Mouse (Mus musculus): ENCODE measurements at regions not wholly inside any gene's neighbourhood (a gene's known extent, or its start where the extent isn't known, plus 50 kb on each side); places are given as distances from the start of the nearest gene placed in this dataset.

DNA sequence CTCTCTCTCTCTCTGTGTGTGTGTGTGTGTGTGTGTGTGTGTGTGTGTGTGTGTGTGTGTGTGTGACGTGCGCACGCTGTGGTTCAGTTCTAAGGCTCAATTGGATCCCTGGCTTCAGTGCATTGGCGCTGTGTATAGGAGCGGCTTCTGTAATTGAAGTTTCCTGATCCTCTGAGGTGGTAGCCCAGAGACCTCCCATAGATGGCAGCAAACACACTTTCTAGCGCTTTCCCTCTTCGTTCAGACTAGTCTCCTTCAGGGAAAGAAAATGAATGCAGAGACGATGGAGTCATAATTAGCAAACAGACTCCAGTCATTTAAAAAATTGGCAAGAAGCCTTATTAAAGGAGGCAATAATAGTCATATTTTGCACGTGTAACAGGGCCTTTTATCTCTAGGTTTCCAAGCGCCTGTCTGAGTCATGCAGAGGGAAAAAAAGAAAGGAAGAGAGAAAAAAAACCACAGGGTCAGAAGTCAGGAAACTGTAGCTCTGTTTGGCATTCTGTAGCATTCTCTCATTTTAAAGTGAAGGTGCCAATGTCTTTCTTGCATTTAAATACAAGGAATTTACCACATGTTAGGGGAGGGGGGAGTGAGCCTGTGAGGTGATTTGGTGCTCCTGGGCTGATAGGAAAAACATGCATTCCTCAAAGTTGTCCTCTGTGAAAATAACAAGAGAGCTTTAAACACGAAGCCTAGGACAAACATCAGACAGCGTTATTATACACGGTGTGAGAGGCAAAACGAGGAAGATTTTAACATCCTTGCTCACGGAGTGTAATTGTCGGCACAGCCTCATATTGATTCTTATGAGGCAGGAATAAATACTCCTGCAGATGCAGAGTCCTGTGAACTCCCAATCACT lies 439.4 kb upstream of the Kif2a start:
- DNase-seq (ENCODE audit: low read depth, low spot score) = peak; percentile 70
- Histone ChIP-seq H3K4me3 (ENCODE audit: control insufficient read depth in 1 of 2, insufficient read depth in 1 of 2, low read depth in 2 of 2, low read length in 2 of 2) (0 out of 4 replicates have a peak overlapping the region, but pooled peaks of 1 of the 2 experiments have one; percentile 13), H3K9me3 (replicated peaks; ENCODE audit: insufficient read depth, low read length) (no peaks in the 10 kb centered on the region), H3K4me1 (ENCODE audit: control insufficient read depth in 1 of 2, insufficient read depth in 2 of 2, low read length in 2 of 2) (no peaks in the 10 kb centered on the region), H3K36me3 (ENCODE audit: control insufficient read depth in 1 of 2, insufficient read depth in 2 of 2, low read length in 2 of 2) (no peaks in the 10 kb centered on the region), H3K27ac (ENCODE audit: control insufficient read depth, low read depth, low read length) (no peak overlapping the region), H3K27me3 (ENCODE audit: control insufficient read depth in 1 of 2, insufficient read depth in 2 of 2, low read length in 2 of 2) (peaks cover 4 to 7% of the 10 kb centered on the region in 2 experiments), H3K9ac (ENCODE audit: control insufficient read depth, low read depth, low read length, poor library complexity, severe bottlenecking) (no peak overlapping the region), H3K79me2 (ENCODE audit: control insufficient read depth, insufficient read depth, low read length, poor library complexity) (no peaks in the 10 kb centered on the region)
- peak; percentile 79 for TF ChIP-seq SMC3 (IDR thresholded peaks at IDR 0.05; ENCODE audit: low read depth, low read length)
- TF ChIP-seq CTCF (IDR thresholded peaks at IDR 0.05 in 2 of 3, conservative IDR thresholded peaks at IDR 0.05 in 1 of 3; ENCODE audit: control insufficient read depth in 1 of 3, insufficient read depth in 1 of 3, low read depth in 2 of 3, low read length in 3 of 3, poor library complexity in 1 of 3, severe bottlenecking in 1 of 3) = peak; percentile 43 to 79 (median 65)
- no peak for TF ChIP-seq TAL1 (IDR thresholded peaks at IDR 0.05; ENCODE audit: low read length)
- TF ChIP-seq MAZ (IDR thresholded peaks at IDR 0.05; ENCODE audit: low read depth, low read length) = no peak
- TF ChIP-seq ZC3H11A (IDR thresholded peaks at IDR 0.05; ENCODE audit: low read depth, low read length) = peak; percentile 74
- no peak for TF ChIP-seq HCFC1 (IDR thresholded peaks at IDR 0.05; ENCODE audit: low read depth, low read length)
- peak; percentile 91 for TF ChIP-seq RAD21 (IDR thresholded peaks at IDR 0.05; ENCODE audit: low read depth, low read length)

DNA sequence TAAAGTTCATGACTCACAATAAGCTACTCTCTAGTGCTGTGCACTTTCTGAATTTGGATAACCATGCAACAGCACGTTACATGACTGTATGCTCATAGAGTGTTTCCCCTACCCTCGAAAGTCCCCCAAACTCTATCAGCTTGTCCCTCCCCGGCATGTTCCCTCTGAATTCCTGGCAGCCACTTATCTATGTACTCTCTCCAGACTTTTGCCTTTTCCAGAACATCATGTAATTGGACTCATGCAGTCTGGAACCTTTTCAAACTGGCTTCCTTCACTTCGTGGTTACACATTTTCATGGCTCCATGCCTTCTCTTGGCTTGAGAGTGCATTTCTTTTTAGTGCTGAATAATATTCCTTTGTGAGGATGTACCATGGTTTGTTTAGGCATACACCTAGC lies 436.8 kb upstream of the Kif2a start:
- no peak for DNase-seq (ENCODE audit: low read depth, low spot score)
- Histone ChIP-seq H3K4me1 (ENCODE audit: control insufficient read depth in 1 of 2, insufficient read depth in 2 of 2, low read length in 2 of 2) (no peaks in the 10 kb centered on the region), H3K9ac (ENCODE audit: control insufficient read depth, low read depth, low read length, poor library complexity, severe bottlenecking) (no peak overlapping the region)

DNA sequence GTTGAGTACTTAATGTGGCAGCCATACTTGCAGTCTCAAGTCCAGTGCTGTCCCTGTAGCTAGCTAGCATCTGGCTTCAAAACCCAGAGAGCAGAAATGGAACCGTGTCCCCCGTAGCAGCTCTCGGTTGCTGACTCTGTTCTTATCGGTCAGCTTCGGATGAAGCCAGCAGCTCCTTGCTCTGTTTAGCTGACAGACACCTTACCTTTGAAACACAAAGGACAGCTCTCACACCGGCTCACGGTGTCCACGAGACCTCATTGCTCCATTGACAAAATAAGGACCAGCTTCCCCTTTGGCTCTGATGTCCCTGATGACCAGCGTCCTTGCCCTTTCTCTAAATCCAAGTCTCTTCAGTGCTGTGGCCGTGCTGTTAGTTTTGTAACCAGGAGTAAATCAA lies 435.3 kb upstream of the Kif2a start:
- TF ChIP-seq HCFC1 (IDR thresholded peaks at IDR 0.05; ENCODE audit: low read depth, low read length) (no peak), RAD21 (IDR thresholded peaks at IDR 0.05; ENCODE audit: low read depth, low read length) (no peak), MYC (IDR thresholded peaks at IDR 0.05; ENCODE audit: low read depth, low read length) (no peak), NRF1 (IDR thresholded peaks at IDR 0.05; ENCODE audit: insufficient read depth, low read depth, low read length, poor library complexity, severe bottlenecking) (no peak)
- Histone ChIP-seq H3K27me3 (ENCODE audit: control insufficient read depth in 1 of 2, insufficient read depth in 2 of 2, low read length in 2 of 2) (peaks cover 1 to 5% of the 10 kb centered on the region in 2 experiments; a peak in 3 of 4 replicates), H3K27ac (ENCODE audit: control insufficient read depth, low read depth, low read length) (no peak overlapping the region), H3K9ac (ENCODE audit: control insufficient read depth, low read depth, low read length, poor library complexity, severe bottlenecking) (no peak overlapping the region), H3K4me1 (ENCODE audit: control insufficient read depth in 1 of 2, insufficient read depth in 2 of 2, low read length in 2 of 2) (no peaks in the 10 kb centered on the region), H3K79me2 (ENCODE audit: control insufficient read depth, insufficient read depth, low read length, poor library complexity) (no peaks in the 10 kb centered on the region), H3K9me3 (replicated peaks; ENCODE audit: insufficient read depth, low read length) (no peaks in the 10 kb centered on the region), H3K4me3 (ENCODE audit: control insufficient read depth in 1 of 2, insufficient read depth in 1 of 2, low read depth in 2 of 2, low read length in 2 of 2) (no peak overlapping the region), H3K36me3 (ENCODE audit: control insufficient read depth in 1 of 2, insufficient read depth in 2 of 2, low read length in 2 of 2) (no peaks in the 10 kb centered on the region)
- no peak for DNase-seq (ENCODE audit: low read depth, low spot score)

More for the DNA sequence above, 436.8 kb upstream of the Kif2a start:
- no peak overlapping the region for H3K4me3 ChIP-seq (ENCODE audit: control insufficient read depth in 1 of 2, insufficient read depth in 1 of 2, low read depth in 2 of 2, low read length in 2 of 2)
- no peaks in the 10 kb centered on the region for H3K79me2 ChIP-seq (ENCODE audit: control insufficient read depth, insufficient read depth, low read length, poor library complexity)
- no peaks in the 10 kb centered on the region for H3K36me3 ChIP-seq (ENCODE audit: control insufficient read depth in 1 of 2, insufficient read depth in 2 of 2, low read length in 2 of 2)
- H3K27me3 ChIP-seq (ENCODE audit: control insufficient read depth in 1 of 2, insufficient read depth in 2 of 2, low read length in 2 of 2) = peaks cover 1 to 8% of the 10 kb centered on the region in 2 experiments; a peak in 3 of 4 replicates
- no peak overlapping the region for H3K27ac ChIP-seq (ENCODE audit: control insufficient read depth, low read depth, low read length)
- H3K9me3 ChIP-seq (replicated peaks; ENCODE audit: insufficient read depth, low read length) = no peaks in the 10 kb centered on the region
- TF ChIP-seq POLR2AphosphoS2 (IDR thresholded peaks at IDR 0.05; ENCODE audit: low read length) (no peak), HCFC1 (IDR thresholded peaks at IDR 0.05; ENCODE audit: low read depth, low read length) (no peak), POLR2A (IDR thresholded peaks at IDR 0.05; ENCODE audit: control insufficient read depth in 1 of 2, insufficient read depth in 1 of 2, low read depth in 1 of 2, low read length in 2 of 2, poor library complexity in 1 of 2) (no peak), ZC3H11A (IDR thresholded peaks at IDR 0.05; ENCODE audit: low read depth, low read length) (no peak), MXI1 (IDR thresholded peaks at IDR 0.05; ENCODE audit: low read depth, low read length) (no peak)
